Mouse (Mus musculus) cerebellum, adult 11-12 months (tissue): ENCODE results near the gene Fst.

Source experiments
- DNase-seq: peaks from one replicate; pipeline ENCODE4 v3.0.0; 2022

Fst gene

DNA sequence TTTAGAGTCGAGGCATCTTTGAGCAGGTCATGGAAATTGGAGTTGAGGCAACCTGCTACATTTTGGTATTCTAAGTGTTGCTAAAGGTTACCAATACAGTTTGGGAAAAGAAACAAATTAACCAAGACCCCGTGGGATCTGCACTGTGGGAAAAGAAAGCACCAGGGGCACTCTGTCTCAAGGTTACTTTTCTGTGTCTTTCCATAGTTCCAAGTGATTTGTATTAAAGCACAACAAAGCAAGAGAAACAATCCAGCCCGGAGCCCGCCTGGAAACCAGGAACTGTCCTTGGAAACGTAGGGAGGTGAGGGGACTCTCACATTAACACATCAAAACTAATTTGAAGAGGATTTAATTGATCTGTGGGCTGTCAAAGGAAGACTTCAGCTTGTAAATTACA lies 51.9 kb downstream of the Fst start:
- no peak for DNase-seq

DNA sequence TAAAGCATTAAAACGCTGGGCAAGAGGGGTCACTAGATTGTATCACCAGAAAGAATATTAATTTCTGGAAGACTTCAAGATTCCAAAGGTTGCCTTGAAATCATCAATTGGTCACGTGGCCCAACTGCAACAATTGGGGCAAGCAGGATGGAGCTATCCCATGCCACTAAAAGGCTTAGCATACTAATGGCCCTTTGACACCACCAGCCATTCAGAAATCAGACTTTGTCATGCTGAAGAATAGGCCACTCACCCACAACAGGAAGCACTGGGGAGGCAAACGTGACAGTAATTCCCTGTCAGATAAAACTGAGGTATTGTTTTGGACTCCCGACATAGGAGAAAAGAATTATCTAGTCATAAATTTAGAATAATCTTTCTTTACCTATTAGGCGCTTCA lies 52.3 kb downstream of the Fst start:
- DNase-seq = no peak

DNA sequence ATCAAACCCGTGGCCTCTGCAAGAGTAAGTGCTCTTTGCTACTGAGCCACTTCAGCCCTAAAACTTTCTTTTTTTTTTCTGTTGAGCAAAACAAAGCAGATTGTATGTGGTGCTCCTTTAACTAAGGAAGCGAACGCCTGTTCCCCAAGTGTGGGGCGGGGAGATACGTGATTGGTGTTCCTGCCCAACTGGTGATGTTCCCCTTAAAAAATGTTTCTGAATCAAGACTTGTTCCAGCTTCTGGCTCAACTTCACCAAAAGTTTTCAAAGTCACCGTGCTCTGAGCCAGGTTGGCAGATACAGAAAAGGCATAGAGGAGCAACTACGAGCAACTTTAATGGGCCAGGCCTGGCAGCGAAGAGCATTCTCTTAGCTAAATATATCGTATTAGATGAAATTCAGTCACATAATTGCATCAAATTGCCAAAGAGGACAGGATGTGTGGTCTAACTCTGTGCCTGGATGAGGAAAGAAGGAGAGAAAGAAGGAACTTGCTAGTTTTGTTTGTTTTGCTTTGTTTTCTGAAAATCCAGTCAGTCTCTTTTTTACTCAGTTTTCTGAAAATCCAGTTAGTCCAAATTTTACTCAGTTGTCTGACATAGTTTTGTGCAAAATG lies 53.5 kb downstream of the Fst start:
- no peak for DNase-seq
